Mouse (Mus musculus) spleen, adult 2 months (tissue): ENCODE data around the gene Vmn1r142. TPM values are rescaled to one million over a fixed set of nuclear protein-coding genes. Genes with fewer than 3 reads are reported as not detected.
"Not testable (repeated sequence)": the region's sequence is repeated elsewhere in the genome, so short reads cannot be mapped to it uniquely, and the experiment has no call there.

ENCODE experiments used
- DNase-seq, 2 experiments: peaks; one replicate each; pipeline versions ENCODE4 v3.0.0 to v3.0.0-alpha.2; 2012 to 2021; ENCODE audit warnings: low spot score in 2 of 2, low read depth in 1 of 2
- H3K27ac ChIP-seq: fragments of 200-500 bp; 2 replicates; pipeline ENCODE4 v1.5.1; 2012; ENCODE audit warnings: low read length, inconsistent platforms; ENCODE audit not compliant: insufficient read depth
- H3K27me3 ChIP-seq: fragments of 200-500 bp; 2 replicates; pipeline ENCODE4 v1.6.1; 2012; ENCODE audit warnings: mild to moderate bottlenecking, moderate library complexity, low read length, inconsistent platforms; ENCODE audit not compliant: control insufficient read depth, insufficient read depth
- H3K36me3 ChIP-seq: fragments of 200-500 bp; 2 replicates; pipeline ENCODE4 v1.6.1; 2012; ENCODE audit warnings: mild to moderate bottlenecking, low read length, inconsistent platforms; ENCODE audit not compliant: control insufficient read depth, insufficient read depth
- H3K4me1 ChIP-seq: fragments of 200-500 bp; 2 replicates; pipeline ENCODE4 v1.6.1; 2011; ENCODE audit warnings: inconsistent platforms; ENCODE audit not compliant: control insufficient read depth, insufficient read depth, insufficient read length
- H3K4me3 ChIP-seq: fragments of 200-500 bp; 2 replicates; pipeline ENCODE4 v1.5.1; 2011; ENCODE audit warnings: mild to moderate bottlenecking, inconsistent platforms; ENCODE audit not compliant: insufficient read depth, insufficient read length; ENCODE audit errors: extremely low read depth
- WGBS: fragments of 180-500 bp; shearing (Covaris S2); methylation state at CpG from one replicate; pipeline ENCODE4 v1.1.7; 2018; 5-methylcytosine and 5-hydroxymethylcytosine counted together
- polyA plus RNA-seq: library from polyadenylated mRNA; depleted of rRNA; stranded (reverse); fragments of >200 nt; gene quantifications from 2 replicates; pipeline ENCODE4 v1.2.3, GENCODE M21; 2012; rRNA removed

Vmn1r142 gene
- polyA plus RNA-seq = not detected in 2 replicates

GRCm38 (mm10) chr7:22163935-22164334 is at the start of gene Vmn1r142:
Vmn1r142 (minus strand) TSS chr7:22164035.
- H3K4me3 ChIP-seq, DNase-seq, H3K27me3 ChIP-seq, H3K36me3 ChIP-seq, H3K4me1 ChIP-seq, H3K27ac ChIP-seq: not testable (repeated sequence)
- WGBS = no CpG with 5 or more reads among the region's 3 CpGs

GRCm38 (mm10) chr7:22201164-22201563 is 37.3 kb upstream of the Vmn1r142 start, which contains the start of gene Gm8653:
Gm8653 (minus strand) TSS chr7:22201264.
- H3K27me3 ChIP-seq, H3K27ac ChIP-seq, H3K36me3 ChIP-seq, H3K4me3 ChIP-seq, DNase-seq, H3K4me1 ChIP-seq: not testable (repeated sequence)
- no CpG with 5 or more reads among the region's 2 CpGs for WGBS

DNA sequence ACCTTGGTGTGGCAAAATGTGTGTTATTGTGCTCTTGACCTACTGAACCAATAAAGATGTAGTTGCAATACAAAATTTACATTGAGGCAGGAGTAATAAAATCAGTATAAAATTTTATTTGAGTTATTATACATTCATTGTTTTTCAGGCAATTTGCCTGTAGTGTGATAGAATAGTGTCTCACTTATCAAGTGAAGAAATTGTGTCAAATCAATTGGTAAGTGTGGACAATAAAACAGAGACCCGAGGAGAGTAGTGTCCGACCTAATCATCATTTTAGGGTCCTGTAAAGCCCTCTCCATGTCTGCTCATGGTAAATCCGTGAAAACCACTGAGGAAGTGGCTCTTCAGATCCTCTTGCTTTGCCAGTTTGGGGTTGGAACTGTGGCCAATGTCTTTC is 25.2 kb upstream of the Vmn1r142 start, which contains the start of gene Vmn1r143:
Gene Vmn1r143 (plus strand): TSS at position 301 of the 400 bp plus-strand sequence.
- not testable (repeated sequence) for H3K4me3 ChIP-seq, H3K27me3 ChIP-seq, H3K27ac ChIP-seq, H3K36me3 ChIP-seq, H3K4me1 ChIP-seq, DNase-seq
- no CpG with 5 or more reads among the region's 3 CpGs for WGBS

DNA sequence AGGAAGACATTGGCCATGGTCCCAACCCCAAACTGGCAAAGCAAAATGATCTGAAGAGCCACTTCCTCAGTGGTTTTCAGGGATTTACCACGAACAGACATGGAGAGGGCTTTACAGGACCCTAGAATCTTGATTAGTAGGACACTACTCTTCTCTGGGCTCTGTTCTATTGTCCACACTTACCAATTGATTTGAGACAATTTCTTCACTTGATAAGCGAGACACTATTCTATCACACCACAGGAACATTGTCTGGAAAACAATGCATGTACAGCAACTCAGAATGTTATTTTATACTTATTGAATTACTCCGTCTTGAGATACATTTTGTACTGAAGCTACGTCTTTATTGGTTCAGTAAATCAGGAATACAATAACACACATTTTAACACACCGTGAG is 29.2 kb downstream of the Vmn1r142 start, which contains the start of gene Gm10666:
Gene Gm10666 (minus strand): TSS at position 101 of the 400 bp plus-strand sequence.
- H3K4me1 ChIP-seq, H3K36me3 ChIP-seq, H3K27me3 ChIP-seq, H3K27ac ChIP-seq, H3K4me3 ChIP-seq, DNase-seq: not testable (repeated sequence)
- WGBS = no CpG with 5 or more reads among the region's 5 CpGs

- H3K4me3 ChIP-seq, DNase-seq, H3K27ac ChIP-seq, H3K27me3 ChIP-seq, H3K4me1 ChIP-seq, H3K36me3 ChIP-seq: not testable (repeated sequence)
- no CpG with 5 or more reads among the region's 2 CpGs for WGBS
Observed at GRCm38 (mm10) chr7:22118145-22118544, 45.7 kb downstream of the Vmn1r142 start, which contains the start of gene Gm16451. Gm16451 (minus strand) TSS chr7:22118245.

Other genes with a start within 250 kb of the Vmn1r142 start
- not detected in 2 replicates for gene Gm5891, start 242.7 kb downstream of the Vmn1r142 start, polyA plus RNA-seq
- not detected in 2 replicates for gene Vmn1r137, start 169.4 kb downstream of the Vmn1r142 start, polyA plus RNA-seq
- gene Vmn1r138, start 135.1 kb downstream of the Vmn1r142 start, polyA plus RNA-seq = not detected in 2 replicates
- not detected in 2 replicates for gene Gm6176, start 107.7 kb downstream of the Vmn1r142 start, polyA plus RNA-seq
- not detected in 2 replicates for gene Vmn1r139, start 95.0 kb downstream of the Vmn1r142 start, polyA plus RNA-seq
- gene Gm16451, start 45.8 kb downstream of the Vmn1r142 start, polyA plus RNA-seq = not detected in 2 replicates
- gene Gm10666, start 29.3 kb downstream of the Vmn1r142 start, polyA plus RNA-seq = not detected in 2 replicates
- not detected in 2 replicates for gene Vmn1r143, start 25.3 kb upstream of the Vmn1r142 start, polyA plus RNA-seq
- not detected in 2 replicates for gene Gm8653, start 37.2 kb upstream of the Vmn1r142 start, polyA plus RNA-seq
- not detected in 2 replicates for gene Gm8453, start 65.4 kb upstream of the Vmn1r142 start, polyA plus RNA-seq
- gene Gm4187, start 165.7 kb upstream of the Vmn1r142 start, polyA plus RNA-seq = not detected in 2 replicates
- not detected in 2 replicates for gene Gm8660, start 207.0 kb upstream of the Vmn1r142 start, polyA plus RNA-seq
- not detected in 2 replicates for gene Vmn1r148, start 249.5 kb upstream of the Vmn1r142 start, polyA plus RNA-seq